Mouse (Mus musculus) liver, embryonic 14.5 days (tissue): Measurements from ENCODE around the gene Ppp1r14b. TPM values are rescaled to one million over a fixed set of nuclear protein-coding genes. Genes with fewer than 3 reads are reported as not detected.

Experiments used
- ATAC-seq: fragments of 200-750 bp; cut with Nextera tagmentation; 2 replicates; pipeline ENCODE4 v1.8.0; 2017; ENCODE audit warnings: moderate number of reproducible peaks, mild to moderate bottlenecking, moderate library complexity; ENCODE audit not compliant: insufficient read depth
- DNase-seq, 3 experiments: peaks; one replicate each; pipeline ENCODE4 v3.0.0-alpha.2; 2012 to 2013; ENCODE audit warnings: low read depth in 3 of 3, low spot score in 3 of 3
- H3K27ac ChIP-seq: fragments of 300-500 bp; sonication (generic); 2 replicates; pipeline ENCODE4 v1.5.1; 2014; ENCODE audit warnings: moderate library complexity, mild to moderate bottlenecking, control low read depth, inconsistent platforms
- H3K27me3 ChIP-seq: fragments of 300-500 bp; sonication (generic); 2 replicates; pipeline ENCODE4 v1.6.1; 2014; ENCODE audit warnings: mild to moderate bottlenecking, low read length, moderate library complexity; ENCODE audit not compliant: control insufficient read depth, insufficient read depth
- H3K36me3 ChIP-seq: fragments of 300-500 bp; sonication (generic); replicated peaks from 2 replicates; pipeline ENCODE4 v1.6.1; 2014; ENCODE audit warnings: low read depth; ENCODE audit not compliant: control insufficient read depth, insufficient read depth
- H3K4me1 ChIP-seq, 2 experiments: fragments of 200-500 bp in 1 of 2; fragments of 300-500 bp in 1 of 2; sonication (generic) in 1 of 2; replicated peaks; 2 replicates each; pipeline ENCODE4 v1.6.1; 2012 to 2014; ENCODE audit warnings: antibody characterized with exemption in 1 of 2, inconsistent platforms in 1 of 2, low read length in 1 of 2; ENCODE audit not compliant: control insufficient read depth in 2 of 2, insufficient read depth in 2 of 2
- H3K4me2 ChIP-seq: fragments of 300-500 bp; sonication (generic); 2 replicates; pipeline ENCODE4 v1.6.1; 2014; ENCODE audit warnings: low read depth, mild to moderate bottlenecking, control low read depth, moderate library complexity
- H3K4me3 ChIP-seq, 2 experiments: fragments of 200-500 bp in 1 of 2; fragments of 300-500 bp in 1 of 2; sonication (generic) in 1 of 2; 2 replicates each; pipeline ENCODE4 v1.5.1; 2012 to 2014; ENCODE audit warnings: low read depth in 2 of 2, low read length in 2 of 2, mild to moderate bottlenecking in 2 of 2, control low read depth in 1 of 2, inconsistent platforms in 1 of 2, moderate library complexity in 1 of 2; ENCODE audit not compliant: insufficient read depth in 1 of 2
- H3K9ac ChIP-seq: fragments of 300-500 bp; sonication (generic); replicated peaks from 2 replicates; pipeline ENCODE4 v1.6.1; 2014; ENCODE audit warnings: mild to moderate bottlenecking, control low read depth, moderate library complexity
- H3K9me3 ChIP-seq: fragments of 300-500 bp; sonication (generic); 2 replicates; pipeline ENCODE4 v1.6.1; 2016; ENCODE audit warnings: low read length, mixed read lengths; ENCODE audit not compliant: control insufficient read depth
- CTCF ChIP-seq: IDR thresholded peaks from 2 replicates; pipeline ENCODE4 v1.5.1; 2016; ENCODE audit warnings: antibody characterized with exemption, low read depth, control low read depth
- EP300 ChIP-seq: IDR thresholded peaks from 2 replicates; pipeline ENCODE4 v1.6.1; 2016; ENCODE audit warnings: antibody characterized with exemption, low read depth
- WGBS: fragments of 180-500 bp; shearing (Covaris S2); extraction: QIAGEN DNeasy Blood & Tissue Kit; methylation state at CpG from one replicate; pipeline ENCODE4 v1.1.7; 2014; ENCODE audit not compliant: insufficient replicate concordance; 5-methylcytosine and 5-hydroxymethylcytosine counted together
- polyA plus RNA-seq, 2 experiments: library from polyadenylated mRNA; depleted of rRNA in 1 of 2; stranded (reverse) in 1 of 2; unstranded in 1 of 2; fragments of >200 nt; fragmentation: Nextera tagmentation in 1 of 2; extraction: Ambion mirVana in 1 of 2; gene quantifications; 2 replicates each; pipeline versions ENCODE4 v1.2.1 to v1.2.3; 2012 to 2014

The Ppp1r14b gene
- polyA plus RNA-seq, 2 experiments, result 69.6 to 74.0 TPM

DNA sequence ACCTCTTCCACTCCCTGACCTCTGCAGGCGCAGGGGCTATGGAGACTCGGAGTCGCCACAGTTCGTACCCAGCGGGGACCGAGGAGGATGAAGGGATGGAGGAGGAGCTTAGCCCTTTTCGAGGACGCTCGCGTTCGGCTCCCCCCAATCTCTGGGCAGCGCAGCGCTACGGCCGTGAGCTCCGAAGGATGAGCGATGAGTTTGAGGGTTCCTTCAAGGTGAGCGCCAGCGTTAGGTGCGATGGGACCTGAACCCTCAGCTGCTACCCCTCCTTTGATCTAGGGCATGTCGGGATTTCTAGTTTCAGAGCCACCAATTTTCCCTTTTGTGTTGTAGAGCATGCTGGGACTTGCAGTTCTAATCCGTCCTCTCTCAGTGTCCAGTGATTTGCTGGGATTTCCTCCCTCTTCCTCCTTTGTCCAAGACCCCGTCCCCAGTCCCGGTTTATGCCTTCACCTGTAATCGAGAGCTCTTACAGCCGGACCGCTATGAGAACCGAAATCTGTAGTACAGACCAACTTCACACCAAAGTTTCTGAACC lies 24.1 kb upstream of the Ppp1r14b start:
- no peak for DNase-seq
- Histone ChIP-seq H3K9ac (peak overlapping the region; percentile 78), H3K27ac (peak overlapping the region; percentile 86), H3K4me2 (peak overlapping the region; percentile 96), H3K4me3 (peak overlapping the region; percentile 70 to 87), H3K9me3 (no peaks in the 10 kb centered on the region), H3K4me1 (peaks cover 13 to 19% of the 10 kb centered on the region in 2 experiments), H3K36me3 (no peaks in the 10 kb centered on the region), H3K27me3 (no peaks in the 10 kb centered on the region)
- WGBS, result under 1% methylated on average over 28 of the region's 28 CpGs
- ATAC-seq, result peak; percentile 13; the same call in 1 of the 2 replicates
- TF ChIP-seq EP300 (no peak), CTCF (no peak)

DNA sequence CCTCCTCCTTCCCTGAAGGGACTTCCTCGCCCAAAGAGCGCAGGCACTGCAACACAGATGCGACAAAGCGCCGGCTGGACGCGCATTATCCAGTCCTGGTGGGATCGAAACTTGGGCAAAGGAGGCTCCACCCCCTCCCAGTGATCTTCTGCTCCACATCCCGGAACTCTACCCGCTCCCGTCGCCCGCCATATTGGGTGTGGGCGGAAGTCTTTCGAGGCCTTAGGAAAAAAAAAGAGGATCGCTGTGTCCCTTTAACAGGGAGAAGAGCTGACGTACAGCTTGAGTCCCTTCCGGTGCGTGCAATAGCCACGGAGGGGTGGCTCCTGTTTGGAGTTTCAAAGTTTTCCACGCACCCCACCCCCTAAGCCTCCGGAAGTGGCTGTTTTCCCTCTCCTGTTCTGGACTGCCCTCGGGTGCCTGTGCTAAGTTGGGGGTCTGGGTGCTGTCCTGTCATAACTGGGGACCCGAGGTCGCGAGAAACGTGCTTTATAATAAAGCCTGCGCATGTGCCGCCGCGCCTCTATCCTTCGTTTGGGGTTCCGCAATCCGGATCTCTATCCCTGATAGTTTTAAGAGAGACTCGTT lies 23.3 kb upstream of the Ppp1r14b start:
- DNase-seq (peak; percentile 76 to 81 (median 77)), ATAC-seq (peak; percentile 77)
- Histone ChIP-seq H3K36me3 (no peaks in the 10 kb centered on the region), H3K4me3 (peak overlapping the region; percentile 70 to 87), H3K27ac (peak overlapping the region; percentile 86), H3K9me3 (no peaks in the 10 kb centered on the region), H3K4me1 (peaks cover 13 to 19% of the 10 kb centered on the region in 2 experiments), H3K9ac (peak overlapping the region; percentile 78), H3K27me3 (no peaks in the 10 kb centered on the region), H3K4me2 (peak overlapping the region; percentile 96)
- under 1% methylated on average over 35 of the region's 35 CpGs for WGBS
- TF ChIP-seq EP300 (0 out of 2 replicates have a peak, but pooled peaks have one; percentile 22), CTCF (no peak)

DNA sequence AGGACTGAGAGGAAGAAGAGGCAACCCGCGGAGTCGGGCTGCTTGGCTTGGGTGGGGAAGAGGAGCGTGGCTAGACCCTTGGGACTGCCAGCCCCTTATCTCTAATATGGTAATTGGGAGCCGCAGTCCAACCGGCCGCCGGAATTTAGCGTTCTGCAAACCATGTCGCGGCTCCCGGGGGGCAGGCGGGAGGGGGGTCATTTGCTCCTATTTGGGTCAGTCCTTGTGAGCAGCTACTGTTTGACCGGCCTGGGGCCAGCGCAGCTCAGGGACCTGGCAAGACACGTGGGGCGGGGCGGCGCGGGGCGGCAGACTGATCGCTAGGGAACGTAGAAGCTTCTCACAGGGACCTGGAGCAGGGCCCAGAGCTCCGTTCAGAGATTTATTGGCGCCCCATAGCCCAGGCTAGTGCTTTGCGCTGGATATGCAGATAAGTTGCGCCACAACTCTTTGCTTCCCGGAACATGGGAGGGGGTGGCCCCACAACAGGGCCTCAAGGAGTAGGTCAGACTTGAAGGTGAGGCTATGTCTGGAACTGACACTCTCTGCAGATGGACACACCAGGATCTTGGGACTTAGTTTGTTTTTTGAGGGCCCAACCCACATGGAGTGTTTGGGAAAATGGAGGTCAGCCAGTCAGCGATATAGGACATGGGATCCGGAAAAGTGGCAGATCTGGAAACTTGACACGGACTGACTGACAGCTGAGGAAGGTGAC lies 22.6 kb upstream of the Ppp1r14b start:
- WGBS, result 2% methylated on average over 31 of the region's 31 CpGs

DNA sequence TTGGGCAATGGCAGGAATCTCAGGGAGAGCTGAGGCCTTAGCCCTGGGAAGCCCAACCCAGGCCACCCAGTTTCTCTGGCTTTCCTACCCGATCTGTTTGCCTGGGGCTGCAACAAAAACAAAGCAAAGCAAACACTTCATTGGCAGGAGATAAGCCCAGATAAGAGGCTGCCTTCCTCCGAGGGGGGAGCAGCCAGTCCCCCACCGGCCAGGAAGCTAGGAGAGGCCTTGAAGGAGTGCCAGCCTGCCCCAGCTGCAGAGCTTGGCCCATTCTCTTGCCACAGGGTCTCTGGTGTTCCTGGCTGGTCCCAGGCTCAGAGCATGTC lies 22.1 kb upstream of the Ppp1r14b start:
- DNase-seq (no peak), ATAC-seq (no peak; the same call in 1 of the 2 replicates)
- Histone ChIP-seq H3K9ac (peak overlapping the region; percentile 78), H3K4me1 (peaks cover 13 to 19% of the 10 kb centered on the region in 2 experiments), H3K27ac (peak overlapping the region; percentile 86; the same call in 1 of the 2 replicates), H3K9me3 (no peaks in the 10 kb centered on the region), H3K4me2 (peak overlapping the region; percentile 96), H3K4me3 (peak overlapping the region; percentile 70 to 87), H3K27me3 (no peaks in the 10 kb centered on the region), H3K36me3 (no peaks in the 10 kb centered on the region)
- TF ChIP-seq CTCF (no peak), EP300 (no peak)
- 0% methylated on average over 3 of the region's 3 CpGs for WGBS

More for the DNA sequence above, 22.6 kb upstream of the Ppp1r14b start:
- Histone ChIP-seq H3K9ac (peak overlapping the region; percentile 78), H3K36me3 (no peaks in the 10 kb centered on the region), H3K9me3 (no peaks in the 10 kb centered on the region), H3K4me1 (peaks cover 13 to 19% of the 10 kb centered on the region in 2 experiments), H3K4me2 (peak overlapping the region; percentile 96), H3K4me3 (peak overlapping the region; percentile 70 to 87), H3K27me3 (no peaks in the 10 kb centered on the region), H3K27ac (peak overlapping the region; percentile 86)
- DNase-seq (no peak), ATAC-seq (peak; percentile 36)
- TF ChIP-seq CTCF (no peak), EP300 (no peak)

DNA sequence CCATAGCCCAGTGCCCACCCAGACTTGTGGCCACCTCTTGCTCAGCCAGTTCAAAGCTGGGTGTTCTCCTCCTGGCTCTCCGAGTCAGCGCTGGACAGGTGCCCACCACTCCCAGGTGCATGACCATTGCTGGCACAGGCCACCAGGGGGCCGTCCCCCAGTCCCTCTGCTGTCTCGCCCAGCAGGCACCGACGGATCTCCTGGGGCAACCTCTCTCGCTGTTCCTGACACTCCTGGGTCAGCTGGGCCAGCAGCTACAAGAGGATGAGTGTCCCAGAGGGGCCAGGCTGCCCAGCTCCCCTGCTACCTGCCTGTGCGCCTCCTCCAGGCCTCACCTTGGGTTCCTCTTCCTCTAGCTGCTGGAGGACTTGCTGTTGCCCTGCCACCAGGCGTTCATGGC lies 20.7 kb upstream of the Ppp1r14b start:
- Histone ChIP-seq H3K4me1 (peaks cover 13 to 19% of the 10 kb centered on the region in 2 experiments), H3K4me2 (no peak overlapping the region), H3K27ac (no peak overlapping the region), H3K36me3 (no peaks in the 10 kb centered on the region), H3K9ac (no peak overlapping the region), H3K27me3 (no peaks in the 10 kb centered on the region), H3K9me3 (no peaks in the 10 kb centered on the region), H3K4me3 (no peak overlapping the region)
- no peak for ATAC-seq
- TF ChIP-seq EP300 (no peak), CTCF (peak; percentile 79)
- no peak for DNase-seq
- 59% methylated on average over 9 of the region's 9 CpGs for WGBS
